Mouse (Mus musculus) C2C12 (cell line): Measurements from ENCODE around the gene Tnfrsf17.

Experiments
- CEBPB ChIP-seq: IDR thresholded peaks from one replicate; pipeline ENCODE4 v1.6.1; 2011; ENCODE audit warnings: low read depth, mild to moderate bottlenecking, control low read depth, moderate library complexity
- CTCF ChIP-seq: IDR thresholded peaks from one replicate; pipeline ENCODE4 v1.5.1; 2011; ENCODE audit not compliant: control insufficient read depth, insufficient read depth, insufficient read length

DNA sequence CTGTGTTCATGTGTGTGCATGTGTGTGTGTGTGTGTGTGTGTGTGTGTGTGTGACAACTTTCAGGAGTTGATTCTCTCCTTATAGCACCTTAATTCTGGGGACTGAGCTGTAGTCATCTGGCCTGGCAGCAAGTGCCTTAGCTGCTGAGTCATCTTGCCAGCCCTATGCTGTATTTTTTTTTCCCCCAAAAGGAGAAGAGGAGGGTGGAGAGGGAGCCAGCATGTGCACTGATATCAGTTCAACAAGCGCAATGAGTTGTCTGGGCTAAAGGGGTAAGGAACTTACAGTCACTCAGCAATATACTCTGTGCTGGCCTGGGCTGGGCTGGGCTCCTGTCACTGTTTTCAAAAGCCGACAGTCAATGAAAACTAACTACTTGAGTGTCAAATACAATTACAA, 43.0 kb upstream of the Tnfrsf17 start:
- no peak for TF ChIP-seq CTCF
- TF ChIP-seq CEBPB: no peak
